Mouse (Mus musculus) limb, embryonic 13.5 days (tissue): ENCODE measurements at regions not wholly inside any gene's neighbourhood (a gene's known extent, or its start where the extent isn't known, plus 50 kb on each side); places are given as distances from the start of the nearest gene placed in this dataset.
A peak's percentile ranks its signal among the peaks of the same experiment; 100 is the strongest.

Source experiments
- ATAC-seq: fragments of 200-750 bp; cut with Nextera tagmentation; 2 replicates; pipeline ENCODE4 v1.8.0; 2017; ENCODE audit warnings: low read depth, moderate number of reproducible peaks, moderate TSS enrichment; ENCODE audit not compliant: low FRiP score
- H3K27ac ChIP-seq: fragments of 300-500 bp; sonication (generic); 2 replicates; pipeline ENCODE4 v1.5.1; 2015; ENCODE audit warnings: inconsistent platforms, mild to moderate bottlenecking, moderate library complexity
- H3K27me3 ChIP-seq: fragments of 300-500 bp; sonication (generic); 2 replicates; pipeline ENCODE4 v1.6.1; 2015; ENCODE audit warnings: mild to moderate bottlenecking, inconsistent platforms
- H3K36me3 ChIP-seq: fragments of 300-500 bp; sonication (generic); 2 replicates; pipeline ENCODE4 v1.6.1; 2015; ENCODE audit warnings: inconsistent platforms, mild to moderate bottlenecking, moderate library complexity
- H3K4me1 ChIP-seq: fragments of 300-500 bp; sonication (generic); 2 replicates; pipeline ENCODE4 v1.6.1; 2015; ENCODE audit warnings: inconsistent platforms
- H3K4me2 ChIP-seq: fragments of 300-500 bp; sonication (generic); replicated peaks from 2 replicates; pipeline ENCODE4 v1.6.1; 2015; ENCODE audit warnings: inconsistent platforms, mild to moderate bottlenecking, moderate library complexity
- H3K4me3 ChIP-seq: fragments of 300-500 bp; sonication (generic); 2 replicates; pipeline ENCODE4 v1.5.1; 2015; ENCODE audit warnings: moderate library complexity, mild to moderate bottlenecking, inconsistent platforms
- H3K9ac ChIP-seq: fragments of 300-500 bp; sonication (generic); 2 replicates; pipeline ENCODE4 v1.6.1; 2015; ENCODE audit warnings: mild to moderate bottlenecking, inconsistent platforms
- H3K9me3 ChIP-seq: fragments of 300-500 bp; sonication (generic); 2 replicates; pipeline ENCODE4 v1.6.1; 2016; ENCODE audit warnings: inconsistent platforms
- WGBS: fragments of 180-500 bp; shearing (Covaris S2); methylation state at CpG from one replicate; pipeline ENCODE4 v1.1.7; 2015; 5-methylcytosine and 5-hydroxymethylcytosine counted together

GRCm38 (mm10) chr13:82372612-82373011 lies 589.7 kb downstream of the Cetn3 start:
- Histone ChIP-seq H3K4me1 (no peaks in the 10 kb centered on the region), H3K4me3 (no peak overlapping the region), H3K9me3 (no peaks in the 10 kb centered on the region), H3K36me3 (no peaks in the 10 kb centered on the region), H3K27me3 (no peaks in the 10 kb centered on the region), H3K27ac (no peak overlapping the region), H3K9ac (no peak overlapping the region), H3K4me2 (no peak overlapping the region)
- no peak for ATAC-seq
- WGBS: 84% methylated on average over 4 of the region's 4 CpGs

DNA sequence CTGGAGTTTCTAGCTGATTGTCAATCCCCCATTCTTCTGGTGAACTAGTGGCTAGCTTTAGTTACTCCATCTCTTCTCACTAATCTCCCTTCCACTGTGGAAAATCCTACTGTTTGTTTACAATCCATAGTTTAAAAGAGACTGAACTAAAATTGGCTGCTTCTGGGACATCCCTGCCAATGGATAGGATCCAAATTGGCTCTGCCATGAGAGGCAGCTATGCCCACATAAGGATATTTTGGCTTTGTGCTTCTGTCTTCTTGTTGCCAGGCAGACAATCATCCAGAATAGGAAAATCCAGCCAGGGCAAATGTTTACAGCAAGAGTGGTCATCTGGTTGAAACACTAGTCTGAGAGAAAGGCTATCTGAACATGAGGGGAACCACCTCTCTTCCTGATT lies 610.0 kb downstream of the Cetn3 start:
- Histone ChIP-seq H3K27me3 (no peaks in the 10 kb centered on the region), H3K9ac (no peak overlapping the region), H3K4me2 (no peak overlapping the region), H3K9me3 (no peaks in the 10 kb centered on the region), H3K27ac (no peak overlapping the region), H3K4me1 (no peaks in the 10 kb centered on the region), H3K4me3 (no peak overlapping the region), H3K36me3 (no peaks in the 10 kb centered on the region)
- ATAC-seq: no peak

DNA sequence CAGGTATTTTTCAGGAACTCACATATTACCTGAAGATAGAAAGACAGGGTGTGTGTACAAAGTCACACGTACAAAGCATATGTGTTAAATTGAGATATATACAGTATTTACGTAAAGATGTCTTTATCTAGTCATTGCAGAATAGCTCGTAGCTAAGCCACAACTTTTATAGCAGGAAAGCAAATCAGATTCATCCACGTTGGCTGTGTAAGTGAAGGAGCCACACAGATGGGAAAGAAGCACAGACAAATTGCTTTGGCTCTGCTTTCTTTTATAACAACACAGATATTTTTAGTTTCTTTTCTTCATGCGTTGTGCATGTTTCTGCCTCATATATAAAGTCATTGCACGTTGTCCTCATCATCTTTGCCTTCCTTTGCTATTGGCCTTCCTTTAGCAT lies 610.6 kb downstream of the Cetn3 start:
- no peak overlapping the region for H3K4me2 ChIP-seq
- 83% methylated on average over 6 of the region's 6 CpGs for WGBS
- no peak for ATAC-seq

DNA sequence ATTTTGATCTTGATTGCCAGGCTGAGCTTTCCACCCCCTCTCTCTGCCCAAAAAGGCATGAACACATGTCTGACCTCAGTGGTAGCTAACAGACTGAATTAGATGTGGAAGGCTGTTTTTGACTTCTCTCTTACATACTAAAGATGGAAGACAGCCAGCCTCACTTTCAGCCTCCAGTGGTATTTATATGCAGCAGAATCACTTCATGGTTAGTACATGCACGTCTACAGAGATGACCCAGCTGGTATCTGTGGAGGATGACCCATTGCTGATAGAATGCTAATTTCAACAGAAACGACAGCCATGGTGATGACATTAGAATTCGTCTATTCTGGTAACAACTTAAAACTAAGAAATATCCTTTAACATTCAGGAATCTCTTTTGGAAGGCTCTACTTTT lies 630.8 kb downstream of the Cetn3 start:
- no peaks in the 10 kb centered on the region for H3K27me3 ChIP-seq
- no peak for ATAC-seq

More for the DNA sequence above, 610.6 kb downstream of the Cetn3 start:
- Histone ChIP-seq H3K27ac (no peak overlapping the region), H3K36me3 (no peaks in the 10 kb centered on the region), H3K4me1 (no peaks in the 10 kb centered on the region), H3K9ac (no peak overlapping the region), H3K27me3 (no peaks in the 10 kb centered on the region), H3K9me3 (no peaks in the 10 kb centered on the region), H3K4me3 (no peak overlapping the region)

GRCm38 (mm10) chr13:82420966-82421365 lies 638.1 kb downstream of the Cetn3 start:
- Histone ChIP-seq H3K4me2 (no peak overlapping the region), H3K9me3 (no peaks in the 10 kb centered on the region), H3K4me3 (no peak overlapping the region), H3K4me1 (no peaks in the 10 kb centered on the region), H3K9ac (no peak overlapping the region), H3K27ac (no peak overlapping the region), H3K36me3 (no peaks in the 10 kb centered on the region), H3K27me3 (no peaks in the 10 kb centered on the region)
- no peak for ATAC-seq

More for the DNA sequence above, 630.8 kb downstream of the Cetn3 start:
- WGBS: 87% methylated on average over 3 of the region's 3 CpGs
- H3K4me1 ChIP-seq: no peaks in the 10 kb centered on the region
- no peak overlapping the region for H3K27ac ChIP-seq
- H3K9me3 ChIP-seq: no peaks in the 10 kb centered on the region
- no peak overlapping the region for H3K4me2 ChIP-seq
- no peaks in the 10 kb centered on the region for H3K36me3 ChIP-seq
- H3K9ac ChIP-seq: no peak overlapping the region
- no peak overlapping the region for H3K4me3 ChIP-seq

- Histone ChIP-seq H3K4me2 (no peak overlapping the region), H3K36me3 (no peaks in the 10 kb centered on the region), H3K9me3 (no peaks in the 10 kb centered on the region), H3K4me1 (no peaks in the 10 kb centered on the region), H3K27ac (no peak overlapping the region), H3K9ac (no peak overlapping the region), H3K27me3 (no peaks in the 10 kb centered on the region), H3K4me3 (no peak overlapping the region)
- 77% methylated on average over 5 of the region's 5 CpGs for WGBS
- ATAC-seq: no peak
Observed at GRCm38 (mm10) chr13:82423911-82424654, 641.2 kb downstream of the Cetn3 start.

GRCm38 (mm10) chr13:82424732-82425341 lies 642.0 kb downstream of the Cetn3 start:
- Histone ChIP-seq H3K4me3 (no peak overlapping the region), H3K27ac (no peak overlapping the region), H3K27me3 (no peaks in the 10 kb centered on the region), H3K4me2 (no peak overlapping the region), H3K36me3 (no peaks in the 10 kb centered on the region), H3K9ac (no peak overlapping the region), H3K4me1 (no peaks in the 10 kb centered on the region), H3K9me3 (no peaks in the 10 kb centered on the region)
- 78% methylated on average over 10 of the region's 10 CpGs for WGBS
- ATAC-seq: no peak

DNA sequence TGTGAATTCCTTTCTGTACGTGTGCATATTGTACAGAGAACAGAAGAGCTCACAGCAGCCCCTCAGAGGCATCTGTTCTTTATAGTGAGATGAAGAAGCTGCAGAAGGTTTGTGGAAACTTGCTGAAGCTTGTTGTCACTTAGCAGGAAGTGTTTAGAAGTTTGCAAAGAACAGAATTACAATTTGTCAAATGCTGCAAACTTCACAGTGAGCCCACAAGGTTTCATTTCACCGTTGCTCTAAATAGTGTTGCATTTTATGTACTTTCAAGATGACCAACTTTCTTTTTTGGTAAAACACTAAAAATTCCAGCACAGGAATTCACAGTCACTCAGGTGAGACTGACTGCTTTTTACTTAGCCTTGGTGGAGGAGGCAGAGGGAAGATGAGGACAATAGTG lies 649.5 kb downstream of the Cetn3 start:
- WGBS: 55% methylated on average over 2 of the region's 2 CpGs
- H3K4me3 ChIP-seq: no peak overlapping the region
- H3K9ac ChIP-seq: no peak overlapping the region
- H3K27ac ChIP-seq: no peak overlapping the region
- no peak overlapping the region for H3K4me2 ChIP-seq
- H3K4me1 ChIP-seq: no peaks in the 10 kb centered on the region
- no peak for ATAC-seq
- H3K9me3 ChIP-seq: no peaks in the 10 kb centered on the region
- no peaks in the 10 kb centered on the region for H3K27me3 ChIP-seq
- H3K36me3 ChIP-seq: no peaks in the 10 kb centered on the region

- Histone ChIP-seq H3K27me3 (no peaks in the 10 kb centered on the region), H3K4me2 (no peak overlapping the region), H3K9ac (no peak overlapping the region), H3K4me3 (no peak overlapping the region), H3K27ac (no peak overlapping the region), H3K36me3 (no peaks in the 10 kb centered on the region), H3K4me1 (no peaks in the 10 kb centered on the region), H3K9me3 (no peaks in the 10 kb centered on the region)
- 75% methylated on average over 1 of the region's 1 CpGs for WGBS
- ATAC-seq: no peak
Observed at GRCm38 (mm10) chr13:82439294-82439693, 656.4 kb downstream of the Cetn3 start.

DNA sequence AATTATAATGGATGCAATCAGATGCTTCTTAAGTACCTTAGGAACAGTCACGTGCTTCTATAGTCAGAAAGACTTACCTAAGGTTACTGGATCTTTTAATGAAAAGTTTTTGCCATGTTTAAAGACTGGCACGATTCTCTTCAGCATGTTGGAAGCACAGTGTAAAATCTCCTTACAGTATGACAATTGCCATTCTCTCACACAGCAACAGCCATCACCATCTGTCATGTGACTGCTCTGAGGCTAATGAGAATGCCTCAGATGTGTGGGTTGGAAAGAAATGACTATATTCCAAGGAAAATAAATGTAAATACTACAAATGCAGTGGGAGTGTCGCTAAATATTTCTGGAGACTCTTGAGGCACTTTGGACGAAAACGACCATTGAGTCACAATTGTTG lies 670.8 kb downstream of the Cetn3 start:
- 81% methylated on average over 5 of the region's 5 CpGs for WGBS

DNA sequence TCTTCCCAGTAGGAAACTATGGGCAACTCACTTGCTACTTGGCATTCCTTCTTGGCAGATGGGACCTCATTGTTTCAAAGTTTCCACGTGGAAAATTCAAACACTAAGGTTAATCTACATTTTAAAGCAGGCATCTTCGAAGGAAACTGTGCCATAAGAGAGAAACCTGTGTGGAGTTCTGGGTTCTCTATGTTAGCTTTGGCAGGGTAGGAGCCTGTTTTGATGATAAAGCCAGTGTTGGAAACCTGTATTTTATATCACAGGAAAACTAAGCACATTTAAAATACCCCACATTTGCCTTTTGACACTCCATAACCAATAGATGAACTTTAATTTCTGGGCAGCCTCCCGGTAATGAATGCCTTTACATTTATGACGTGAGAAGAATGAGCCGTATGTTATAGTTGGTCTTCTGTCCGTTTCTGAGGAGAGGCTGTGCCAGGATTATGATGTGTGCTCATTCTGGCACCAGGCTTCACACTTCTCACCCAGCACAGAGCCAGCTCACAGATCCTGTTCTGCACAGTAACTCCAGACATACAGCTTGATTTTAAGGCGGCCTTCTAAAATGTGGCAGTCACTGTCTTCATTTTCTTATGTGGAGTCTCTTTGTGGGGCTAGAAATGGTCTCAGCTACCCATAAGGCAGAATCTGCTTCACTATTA lies 700.5 kb downstream of the Cetn3 start:
- 58% methylated on average over 7 of the region's 7 CpGs for WGBS
- Histone ChIP-seq H3K4me3 (no peak overlapping the region), H3K9ac (no peak overlapping the region), H3K27ac (no peak overlapping the region), H3K9me3 (no peaks in the 10 kb centered on the region), H3K27me3 (no peaks in the 10 kb centered on the region), H3K4me1 (no peaks in the 10 kb centered on the region), H3K4me2 (no peak overlapping the region), H3K36me3 (no peaks in the 10 kb centered on the region)
- peak; percentile 54; the same call in 1 of the 2 replicates for ATAC-seq

More for the DNA sequence above, 670.8 kb downstream of the Cetn3 start:
- H3K9ac ChIP-seq: no peak overlapping the region
- H3K4me1 ChIP-seq: no peaks in the 10 kb centered on the region
- no peaks in the 10 kb centered on the region for H3K27me3 ChIP-seq
- no peak overlapping the region for H3K4me2 ChIP-seq
- H3K36me3 ChIP-seq: no peaks in the 10 kb centered on the region
- no peak overlapping the region for H3K4me3 ChIP-seq
- no peak for ATAC-seq
- H3K9me3 ChIP-seq: no peaks in the 10 kb centered on the region
- H3K27ac ChIP-seq: no peak overlapping the region

DNA sequence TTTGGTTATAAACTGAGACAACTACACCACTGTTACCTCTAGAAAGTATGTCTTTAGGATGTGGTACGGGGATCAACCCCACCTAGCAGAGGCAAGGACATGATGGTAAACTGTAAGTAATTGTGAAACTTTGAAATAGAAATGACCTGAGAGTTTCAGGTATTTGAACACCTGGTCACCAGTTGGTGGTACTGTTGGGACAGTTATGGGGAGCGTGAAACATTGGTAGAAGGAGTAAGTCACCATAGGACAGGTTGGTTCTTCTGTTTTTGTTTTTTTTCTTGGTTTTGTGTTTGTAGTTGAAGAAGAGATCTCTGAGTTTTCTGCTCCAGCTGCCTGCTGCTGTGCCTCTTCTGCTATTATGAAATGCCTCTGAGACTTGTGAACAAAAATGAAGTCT lies 713.7 kb downstream of the Cetn3 start:
- ATAC-seq: no peak
- WGBS: 82% methylated on average over 2 of the region's 2 CpGs
- no peak overlapping the region for H3K4me3 ChIP-seq
- H3K9me3 ChIP-seq: no peaks in the 10 kb centered on the region
- H3K36me3 ChIP-seq: no peaks in the 10 kb centered on the region
- H3K27ac ChIP-seq: no peak overlapping the region
- no peaks in the 10 kb centered on the region for H3K4me1 ChIP-seq
- H3K9ac ChIP-seq: no peak overlapping the region
- no peaks in the 10 kb centered on the region for H3K27me3 ChIP-seq
- no peak overlapping the region for H3K4me2 ChIP-seq
